Mouse (Mus musculus) forebrain, embryonic 12.5 days (tissue): ENCODE data around the gene Aldoart1. TPM values are rescaled to one million over a fixed set of nuclear protein-coding genes. Genes with fewer than 3 reads are reported as not detected.

ENCODE experiments used
- ATAC-seq: fragments of 200-750 bp; cut with Nextera tagmentation; 2 replicates; pipeline ENCODE4 v1.8.0; 2017; ENCODE audit warnings: moderate TSS enrichment; ENCODE audit not compliant: low FRiP score
- H3K27ac ChIP-seq: fragments of 300-500 bp; sonication (generic); 2 replicates; pipeline ENCODE4 v1.5.1; 2016; ENCODE audit warnings: mild to moderate bottlenecking
- H3K27me3 ChIP-seq: fragments of 300-500 bp; sonication (generic); 2 replicates; pipeline ENCODE4 v1.6.1; 2016; ENCODE audit warnings: mild to moderate bottlenecking
- H3K36me3 ChIP-seq: fragments of 300-500 bp; sonication (generic); replicated peaks from 2 replicates; pipeline ENCODE4 v1.6.1; 2016; ENCODE audit warnings: mild to moderate bottlenecking
- H3K4me1 ChIP-seq: fragments of 300-500 bp; sonication (generic); 2 replicates; pipeline ENCODE4 v1.6.1; 2016
- H3K4me2 ChIP-seq: fragments of 300-500 bp; sonication (generic); 2 replicates; pipeline ENCODE4 v1.6.1; 2016; ENCODE audit warnings: mild to moderate bottlenecking, moderate library complexity
- H3K4me3 ChIP-seq: fragments of 300-500 bp; sonication (generic); replicated peaks from 2 replicates; pipeline ENCODE4 v1.5.1; 2016; ENCODE audit warnings: mild to moderate bottlenecking
- H3K9ac ChIP-seq: fragments of 300-500 bp; sonication (generic); 2 replicates; pipeline ENCODE4 v1.6.1; 2016; ENCODE audit warnings: mild to moderate bottlenecking
- H3K9me3 ChIP-seq: fragments of 300-500 bp; sonication (generic); 2 replicates; pipeline ENCODE4 v1.6.1; 2016
- WGBS: fragments of 180-500 bp; shearing (Covaris S2); methylation state at CpG from one replicate; pipeline ENCODE4 v1.1.7; 2016; 5-methylcytosine and 5-hydroxymethylcytosine counted together
- polyA plus RNA-seq: library from polyadenylated mRNA; unstranded; fragments of >200 nt; fragmentation: Nextera tagmentation; extraction: Ambion mirVana; gene quantifications from 2 replicates; pipeline ENCODE4 v1.2.1, GENCODE M21; 2016

The Aldoart1 gene
- polyA plus RNA-seq = not detected in 2 replicates

GRCm38 (mm10) chr4:72852534-72852933 lies at the start of gene Aldoart1:
TSS of gene Aldoart1 (minus strand) at chr4:72852634.
- H3K4me1 ChIP-seq = no peaks in the 10 kb centered on the region
- no peak within 1 kb of the TSS for H3K27ac ChIP-seq
- no peaks in the 10 kb centered on the region for H3K36me3 ChIP-seq
- no peak within 1 kb of the TSS for H3K4me3 ChIP-seq
- H3K9ac ChIP-seq = no peak within 1 kb of the TSS
- no peak for ATAC-seq
- WGBS = 96% methylated on average over 9 of the region's 9 CpGs
- H3K4me2 ChIP-seq = no peak within 1 kb of the TSS
- no peaks in the 10 kb centered on the region for H3K27me3 ChIP-seq
- no peaks in the 10 kb centered on the region for H3K9me3 ChIP-seq

- H3K27me3 ChIP-seq = no peaks in the 10 kb centered on the region
- H3K4me2 ChIP-seq = no peak overlapping the region
- ATAC-seq = no peak
- H3K9me3 ChIP-seq = no peaks in the 10 kb centered on the region
- no peaks in the 10 kb centered on the region for H3K4me1 ChIP-seq
- no peak overlapping the region for H3K27ac ChIP-seq
- no peak overlapping the region for H3K4me3 ChIP-seq
- H3K36me3 ChIP-seq = no peaks in the 10 kb centered on the region
- no peak overlapping the region for H3K9ac ChIP-seq
- WGBS = 74% methylated on average over 1 of the region's 1 CpGs
Measured at GRCm38 (mm10) chr4:72901566-72901965, 49.1 kb upstream of the Aldoart1 start.

GRCm38 (mm10) chr4:72865371-72866075 lies 13.1 kb upstream of the Aldoart1 start:
- Histone ChIP-seq H3K4me3 (no peak overlapping the region), H3K9ac (no peak overlapping the region), H3K27me3 (no peaks in the 10 kb centered on the region), H3K9me3 (no peaks in the 10 kb centered on the region), H3K27ac (no peak overlapping the region), H3K4me1 (no peaks in the 10 kb centered on the region), H3K4me2 (no peak overlapping the region), H3K36me3 (no peaks in the 10 kb centered on the region)
- WGBS = 85% methylated on average over 2 of the region's 2 CpGs
- ATAC-seq = no peak

GRCm38 (mm10) chr4:72844276-72844675 lies 8.2 kb downstream of the Aldoart1 start:
- no peak for ATAC-seq

GRCm38 (mm10) chr4:72843025-72843424 lies 9.4 kb downstream of the Aldoart1 start:
- Histone ChIP-seq H3K9me3 (no peaks in the 10 kb centered on the region), H3K36me3 (no peaks in the 10 kb centered on the region), H3K27me3 (no peaks in the 10 kb centered on the region), H3K4me3 (no peak overlapping the region), H3K27ac (no peak overlapping the region), H3K4me1 (no peaks in the 10 kb centered on the region), H3K4me2 (no peak overlapping the region), H3K9ac (no peak overlapping the region)
- no peak for ATAC-seq

More at GRCm38 (mm10) chr4:72844276-72844675, 8.2 kb downstream of the Aldoart1 start:
- Histone ChIP-seq H3K4me3 (no peak overlapping the region), H3K27ac (no peak overlapping the region), H3K4me2 (no peak overlapping the region), H3K9ac (no peak overlapping the region), H3K36me3 (no peaks in the 10 kb centered on the region), H3K4me1 (no peaks in the 10 kb centered on the region), H3K9me3 (no peaks in the 10 kb centered on the region), H3K27me3 (no peaks in the 10 kb centered on the region)

GRCm38 (mm10) chr4:72836430-72836829 lies 16.0 kb downstream of the Aldoart1 start:
- Histone ChIP-seq H3K9me3 (no peaks in the 10 kb centered on the region), H3K36me3 (no peaks in the 10 kb centered on the region), H3K4me2 (no peak overlapping the region), H3K4me1 (no peaks in the 10 kb centered on the region), H3K27me3 (no peaks in the 10 kb centered on the region), H3K4me3 (no peak overlapping the region), H3K9ac (no peak overlapping the region), H3K27ac (no peak overlapping the region)
- no peak for ATAC-seq
- 70% methylated on average over 2 of the region's 2 CpGs for WGBS

GRCm38 (mm10) chr4:72835400-72835799 lies 17.0 kb downstream of the Aldoart1 start:
- Histone ChIP-seq H3K27ac (no peak overlapping the region), H3K4me2 (no peak overlapping the region), H3K9ac (no peak overlapping the region), H3K27me3 (no peaks in the 10 kb centered on the region), H3K36me3 (no peaks in the 10 kb centered on the region), H3K4me1 (no peaks in the 10 kb centered on the region), H3K9me3 (no peaks in the 10 kb centered on the region), H3K4me3 (no peak overlapping the region)
- 0 out of 2 replicates have a peak, but pooled peaks have one; percentile 39 for ATAC-seq
- 52% methylated on average over 1 of the region's 1 CpGs for WGBS

GRCm38 (mm10) chr4:72800816-72801215 lies 51.6 kb downstream of the Aldoart1 start:
- H3K36me3 ChIP-seq = no peaks in the 10 kb centered on the region
- no peaks in the 10 kb centered on the region for H3K4me1 ChIP-seq
- 83% methylated on average over 1 of the region's 1 CpGs for WGBS
- H3K27me3 ChIP-seq = no peaks in the 10 kb centered on the region
- ATAC-seq = no peak
- H3K4me3 ChIP-seq = no peak overlapping the region
- no peaks in the 10 kb centered on the region for H3K9me3 ChIP-seq
- H3K27ac ChIP-seq = no peak overlapping the region
- no peak overlapping the region for H3K9ac ChIP-seq
- no peak overlapping the region for H3K4me2 ChIP-seq
